Mouse (Mus musculus) heart, postnatal 0 days (tissue): ENCODE results near the gene Gm17428.

Source experiments
- CTCF ChIP-seq: IDR thresholded peaks from 2 replicates; pipeline ENCODE4 v1.5.1; 2016; ENCODE audit warnings: antibody characterized with exemption, control low read depth, low read depth
- EP300 ChIP-seq: IDR thresholded peaks from 2 replicates; pipeline ENCODE4 v1.6.1; 2016; ENCODE audit warnings: antibody characterized with exemption, low read depth

DNA sequence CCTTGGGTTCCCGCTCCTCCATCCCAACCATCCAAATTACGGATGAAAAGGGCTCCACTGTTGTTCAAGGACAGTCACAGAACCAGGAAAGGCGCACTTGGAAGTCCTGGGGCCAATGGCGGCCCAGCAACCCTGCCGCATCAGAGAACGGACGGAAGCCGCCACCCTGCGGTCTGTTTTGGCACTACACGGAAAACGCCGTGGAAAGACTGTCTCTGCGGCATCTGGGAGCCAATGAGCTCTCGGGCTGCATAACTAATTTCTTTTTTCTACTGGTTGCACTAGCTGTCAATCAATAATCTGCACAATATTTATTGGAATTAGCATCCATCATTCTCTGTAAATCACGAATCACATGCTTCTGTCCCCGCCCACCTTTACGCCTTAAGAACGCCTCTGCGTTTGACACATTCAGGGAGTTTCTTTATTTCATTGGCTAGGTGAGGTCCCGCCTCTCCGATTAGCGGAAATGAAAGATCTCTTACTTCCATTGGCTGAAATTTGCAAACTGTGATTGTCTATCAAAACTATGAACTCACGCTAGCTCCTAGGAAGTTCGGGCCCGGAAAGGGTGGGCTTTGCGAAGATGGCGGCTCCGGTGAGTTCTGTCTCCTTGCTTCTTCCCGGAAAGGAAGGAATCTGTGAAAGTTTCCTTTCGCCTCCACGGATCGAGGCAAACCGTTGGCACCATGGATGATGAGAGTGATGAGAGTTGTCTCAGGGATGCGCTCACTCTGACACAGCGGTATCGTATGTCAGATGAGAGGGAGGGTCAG lies 38.4 kb downstream of the Gm17428 start, which contains the start of gene Ngdn:
- TF ChIP-seq CTCF = peak; percentile 93
- TF ChIP-seq EP300 = peak; percentile 94
